Mouse (Mus musculus) midbrain, embryonic 14.5 days (tissue): ENCODE data around the gene Cdh23. TPM values are rescaled to one million over a fixed set of nuclear protein-coding genes. Genes with fewer than 3 reads are reported as not detected.

ENCODE experiments used
- ATAC-seq: fragments of 200-750 bp; cut with Nextera tagmentation; 2 replicates; pipeline ENCODE4 v1.8.0; 2017; ENCODE audit warnings: moderate number of reproducible peaks, moderate library complexity; ENCODE audit not compliant: low FRiP score, low TSS enrichment
- DNase-seq: peaks from one replicate; pipeline ENCODE4 v3.0.0-alpha.2; 2015
- H3K27ac ChIP-seq: fragments of 300-500 bp; sonication (generic); replicated peaks from 2 replicates; pipeline ENCODE4 v1.5.1; 2014; ENCODE audit warnings: mild to moderate bottlenecking, low read depth, low read length, moderate library complexity
- H3K27me3 ChIP-seq: fragments of 300-500 bp; sonication (generic); 2 replicates; pipeline ENCODE4 v1.6.1; 2014; ENCODE audit warnings: low read length, control low read depth, mixed read lengths; ENCODE audit not compliant: control insufficient read depth, insufficient read depth
- H3K36me3 ChIP-seq: fragments of 300-500 bp; sonication (generic); 2 replicates; pipeline ENCODE4 v1.6.1; 2014; ENCODE audit warnings: low read length, control low read depth; ENCODE audit not compliant: control insufficient read depth, insufficient read depth
- H3K4me1 ChIP-seq: fragments of 300-500 bp; sonication (generic); 2 replicates; pipeline ENCODE4 v1.6.1; 2014; ENCODE audit warnings: mild to moderate bottlenecking, antibody characterized with exemption, low read length, control low read depth; ENCODE audit not compliant: control insufficient read depth, insufficient read depth
- H3K4me2 ChIP-seq: fragments of 300-500 bp; sonication (generic); 2 replicates; pipeline ENCODE4 v1.6.1; 2014; ENCODE audit warnings: mild to moderate bottlenecking, low read length, moderate library complexity
- H3K4me3 ChIP-seq: fragments of 300-500 bp; sonication (generic); replicated peaks from 2 replicates; pipeline ENCODE4 v1.5.1; 2014; ENCODE audit warnings: low read depth, low read length
- H3K9ac ChIP-seq: fragments of 300-500 bp; sonication (generic); replicated peaks from 2 replicates; pipeline ENCODE4 v1.6.1; 2014; ENCODE audit warnings: mild to moderate bottlenecking, low read length, moderate library complexity
- H3K9me3 ChIP-seq: fragments of 300-500 bp; sonication (generic); 2 replicates; pipeline ENCODE4 v1.6.1; 2016; ENCODE audit warnings: low read length, control low read depth, mixed read lengths; ENCODE audit not compliant: control insufficient read depth
- WGBS: fragments of 180-500 bp; shearing (Covaris S2); extraction: QIAGEN DNeasy Blood & Tissue Kit; methylation state at CpG from one replicate; pipeline ENCODE4 v1.1.7; 2014; 5-methylcytosine and 5-hydroxymethylcytosine counted together
- polyA plus RNA-seq: library from polyadenylated mRNA; unstranded; fragments of >200 nt; fragmentation: Nextera tagmentation; extraction: Ambion mirVana; gene quantifications from 2 replicates; pipeline ENCODE4 v1.2.1, GENCODE M21; 2014

The Cdh23 gene
- polyA plus RNA-seq, 1 experiment from 2014 or later: 5.0 TPM

- Histone ChIP-seq H3K9ac (no peak overlapping the region), H3K27ac (no peak overlapping the region), H3K4me1 (no peaks in the 10 kb centered on the region), H3K27me3 (no peaks in the 10 kb centered on the region), H3K4me2 (no peak overlapping the region), H3K4me3 (no peak overlapping the region), H3K9me3 (no peaks in the 10 kb centered on the region), H3K36me3 (no peaks in the 10 kb centered on the region)
- ATAC-seq (no peak), DNase-seq (no peak)
- WGBS: 82% methylated on average over 6 of the region's 6 CpGs
Observed at GRCm38 (mm10) chr10:60369405-60369804, 326.9 kb downstream of the Cdh23 start.

- 82% methylated on average over 4 of the region's 4 CpGs for WGBS
- H3K4me1 ChIP-seq: no peaks in the 10 kb centered on the region
Observed at GRCm38 (mm10) chr10:60367904-60368303, 328.4 kb downstream of the Cdh23 start.

GRCm38 (mm10) chr10:60367145-60367544 lies 329.1 kb downstream of the Cdh23 start:
- WGBS: 88% methylated on average over 2 of the region's 2 CpGs
- Histone ChIP-seq H3K27ac (no peak overlapping the region), H3K4me1 (no peaks in the 10 kb centered on the region), H3K36me3 (no peaks in the 10 kb centered on the region), H3K4me2 (no peak overlapping the region), H3K9ac (no peak overlapping the region), H3K4me3 (no peak overlapping the region), H3K9me3 (no peaks in the 10 kb centered on the region), H3K27me3 (no peaks in the 10 kb centered on the region)
- ATAC-seq: no peak
- DNase-seq: no peak

More at GRCm38 (mm10) chr10:60367904-60368303, 328.4 kb downstream of the Cdh23 start:
- Histone ChIP-seq H3K4me2 (no peak overlapping the region), H3K27me3 (no peaks in the 10 kb centered on the region), H3K27ac (no peak overlapping the region), H3K9me3 (no peaks in the 10 kb centered on the region), H3K9ac (no peak overlapping the region), H3K36me3 (no peaks in the 10 kb centered on the region), H3K4me3 (no peak overlapping the region)
- no peak for ATAC-seq
- no peak for DNase-seq

- DNase-seq (no peak), ATAC-seq (no peak)
- Histone ChIP-seq H3K27me3 (no peaks in the 10 kb centered on the region), H3K27ac (no peak overlapping the region), H3K4me3 (no peak overlapping the region), H3K9me3 (no peaks in the 10 kb centered on the region), H3K9ac (no peak overlapping the region), H3K4me2 (no peak overlapping the region), H3K36me3 (no peaks in the 10 kb centered on the region), H3K4me1 (no peaks in the 10 kb centered on the region)
- 60% methylated on average over 6 of the region's 6 CpGs for WGBS
Observed at GRCm38 (mm10) chr10:60363426-60363825, 332.9 kb downstream of the Cdh23 start.

GRCm38 (mm10) chr10:60362310-60362628 lies 334.0 kb downstream of the Cdh23 start:
- H3K4me2 ChIP-seq: no peak overlapping the region
- no peak overlapping the region for H3K27ac ChIP-seq
- no peaks in the 10 kb centered on the region for H3K36me3 ChIP-seq
- H3K9me3 ChIP-seq: no peaks in the 10 kb centered on the region
- 76% methylated on average over 2 of the region's 2 CpGs for WGBS
- H3K9ac ChIP-seq: no peak overlapping the region
- H3K4me1 ChIP-seq: no peaks in the 10 kb centered on the region
- no peaks in the 10 kb centered on the region for H3K27me3 ChIP-seq
- H3K4me3 ChIP-seq: no peak overlapping the region
- ATAC-seq (no peak), DNase-seq (no peak)

- H3K4me3 ChIP-seq: no peak overlapping the region
- WGBS: 60% methylated on average over 12 of the region's 12 CpGs
- H3K4me1 ChIP-seq: no peaks in the 10 kb centered on the region
- DNase-seq: no peak
- H3K36me3 ChIP-seq: no peaks in the 10 kb centered on the region
- H3K4me2 ChIP-seq: no peak overlapping the region
- no peak overlapping the region for H3K27ac ChIP-seq
- H3K9me3 ChIP-seq: no peaks in the 10 kb centered on the region
- H3K27me3 ChIP-seq: no peaks in the 10 kb centered on the region
- no peak for ATAC-seq
- no peak overlapping the region for H3K9ac ChIP-seq
Observed at GRCm38 (mm10) chr10:60361615-60362309, 334.5 kb downstream of the Cdh23 start.

- Histone ChIP-seq H3K27ac (no peak overlapping the region), H3K36me3 (no peaks in the 10 kb centered on the region), H3K9me3 (no peaks in the 10 kb centered on the region), H3K4me3 (no peak overlapping the region), H3K4me2 (no peak overlapping the region), H3K9ac (no peak overlapping the region), H3K4me1 (no peaks in the 10 kb centered on the region), H3K27me3 (no peaks in the 10 kb centered on the region)
- ATAC-seq (no peak), DNase-seq (no peak)
- 29% methylated on average over 4 of the region's 4 CpGs for WGBS
Observed at GRCm38 (mm10) chr10:60358776-60359175, 337.5 kb downstream of the Cdh23 start.

GRCm38 (mm10) chr10:60357901-60358300 lies 338.4 kb downstream of the Cdh23 start:
- no peak for DNase-seq
- no peaks in the 10 kb centered on the region for H3K27me3 ChIP-seq
- no peak for ATAC-seq
- H3K4me3 ChIP-seq: no peak overlapping the region
- WGBS: 92% methylated on average over 14 of the region's 14 CpGs
- no peaks in the 10 kb centered on the region for H3K9me3 ChIP-seq
- no peak overlapping the region for H3K4me2 ChIP-seq
- no peaks in the 10 kb centered on the region for H3K36me3 ChIP-seq
- H3K4me1 ChIP-seq: no peaks in the 10 kb centered on the region
- no peak overlapping the region for H3K9ac ChIP-seq
- H3K27ac ChIP-seq: no peak overlapping the region

- no peak overlapping the region for H3K27ac ChIP-seq
- H3K9me3 ChIP-seq: no peaks in the 10 kb centered on the region
- H3K4me1 ChIP-seq: no peaks in the 10 kb centered on the region
- H3K9ac ChIP-seq: no peak overlapping the region
- ATAC-seq (no peak), DNase-seq (no peak)
- no peaks in the 10 kb centered on the region for H3K27me3 ChIP-seq
- 81% methylated on average over 4 of the region's 4 CpGs for WGBS
- H3K4me2 ChIP-seq: no peak overlapping the region
- no peaks in the 10 kb centered on the region for H3K36me3 ChIP-seq
- no peak overlapping the region for H3K4me3 ChIP-seq
Observed at GRCm38 (mm10) chr10:60357441-60357840, 338.8 kb downstream of the Cdh23 start.
